Mouse (Mus musculus): ENCODE data around the gene Ehbp1l1. TPM values are rescaled to one million over a fixed set of nuclear protein-coding genes. Genes with fewer than 3 reads are reported as not detected.

Ehbp1l1 gene
- polyA plus RNA-seq (2014; fragmentation: Nextera tagmentation; extraction: Ambion mirVana): 12.4 and 14.3 TPM in 2 replicates

DNA sequence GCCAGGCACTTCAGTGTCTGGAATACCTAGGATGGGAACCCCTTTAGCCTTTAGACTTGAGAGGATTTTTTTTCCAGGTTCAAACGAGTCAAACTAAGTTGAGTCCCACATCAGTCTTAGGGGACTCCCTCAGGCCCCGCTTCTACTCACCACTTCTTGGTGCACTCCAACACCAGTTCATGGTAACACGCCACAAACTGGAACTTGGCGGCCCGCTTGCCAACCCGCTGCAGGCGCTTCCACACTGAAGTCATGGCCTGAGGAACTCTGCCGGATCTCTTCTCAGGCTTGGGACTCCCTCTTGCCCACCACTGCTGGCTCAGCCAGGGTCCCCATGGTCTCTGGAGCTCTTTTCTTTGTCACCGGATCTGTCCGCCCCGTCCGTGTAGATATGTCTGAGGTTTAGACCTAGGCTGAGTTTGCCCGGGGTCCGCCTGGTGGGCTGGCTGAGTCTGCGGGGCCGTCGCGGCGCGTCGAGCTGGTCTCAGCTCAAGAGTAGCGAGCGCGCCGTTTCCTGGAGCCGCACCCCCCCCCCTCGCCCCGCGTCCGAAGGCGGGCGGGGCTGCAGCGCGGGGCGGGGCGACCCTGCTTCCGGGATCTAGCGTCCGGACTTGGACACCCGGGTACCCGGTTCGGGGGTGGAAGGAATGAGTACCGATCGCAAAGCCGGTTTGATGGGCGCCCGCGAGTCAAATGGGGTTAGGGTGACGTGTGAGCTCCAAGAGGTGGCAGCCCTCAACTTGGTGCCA lies at the start of gene Ehbp1l1:
Gene Ehbp1l1, minus strand, starts transcription at position 551 of the 749 bp plus-strand sequence.
- DNase-seq: peak; percentile 47
- no peaks in the 10 kb centered on the region for H3K9me3 ChIP-seq (ENCODE audit: control insufficient read depth, low read length)
- WGBS: 13% methylated on average over 49 of the region's 49 CpGs
- no peak within 1 kb of the TSS for H3K27ac ChIP-seq (replicated peaks; ENCODE audit: low read depth, low read length)
- H3K4me1 ChIP-seq (ENCODE audit: control insufficient read depth, insufficient read depth, low read length): peaks cover 48% of the 10 kb centered on the region
- peaks cover 46% of the 10 kb centered on the region for H3K36me3 ChIP-seq (ENCODE audit: control insufficient read depth, insufficient read depth, low read length)
- H3K27me3 ChIP-seq (ENCODE audit: control insufficient read depth, insufficient read depth, low read length): no peaks in the 10 kb centered on the region
- peak within 1 kb of the TSS; percentile 99 for H3K4me3 ChIP-seq (replicated peaks; ENCODE audit: low read depth, low read length)
- peak within 1 kb of the TSS; percentile 54 for H3K9ac ChIP-seq (replicated peaks; ENCODE audit: low read length)
- no peak for ATAC-seq (ENCODE audit: low FRiP score, low TSS enrichment)
- peak within 1 kb of the TSS; percentile 100 for H3K4me2 ChIP-seq (ENCODE audit: low read length)

DNA sequence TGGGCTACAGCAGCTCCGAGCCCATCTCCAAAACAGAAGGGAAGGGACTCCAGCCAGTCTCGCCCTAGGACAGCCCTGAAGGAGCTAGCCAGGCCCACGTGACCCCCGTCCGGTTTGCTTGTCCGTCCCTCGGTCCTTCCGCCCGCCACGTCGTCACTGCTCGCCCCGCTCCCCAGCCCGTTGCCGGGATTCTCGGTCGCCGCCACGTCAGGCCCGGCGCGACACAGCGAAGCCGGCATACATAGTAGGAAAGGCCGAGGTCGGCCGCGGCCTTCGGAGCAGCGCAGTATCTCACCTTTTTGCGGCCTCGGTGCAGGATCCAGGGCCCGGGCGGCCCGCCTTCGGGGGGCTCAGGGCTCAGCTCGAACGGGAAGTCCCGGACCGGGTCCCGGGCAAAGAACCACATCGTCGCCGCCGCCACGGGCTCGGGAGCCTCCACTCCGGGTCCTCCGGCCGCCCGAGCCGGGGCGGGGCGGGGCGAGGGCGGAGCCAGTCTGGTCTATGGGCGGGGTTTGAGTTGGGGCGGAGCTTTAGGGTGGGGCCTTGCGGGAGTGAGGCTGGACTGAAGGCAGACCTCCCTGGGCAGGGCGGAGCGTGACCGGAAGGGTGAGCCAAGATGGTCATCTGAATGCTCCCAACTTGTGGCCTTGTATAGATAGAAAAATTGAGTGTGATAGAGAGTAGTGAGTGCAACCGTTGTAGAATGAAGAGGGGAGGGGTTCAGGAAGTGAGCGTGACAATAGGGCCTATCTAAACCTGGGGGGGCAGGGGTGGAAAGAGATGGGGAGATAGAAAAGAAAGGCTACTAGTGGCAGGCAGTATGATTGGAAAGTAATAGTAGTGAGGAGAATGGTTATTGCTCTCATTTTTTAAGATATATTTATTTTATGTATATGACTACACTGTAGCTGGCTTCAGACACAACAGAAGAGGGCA lies 45.1 kb upstream of the Ehbp1l1 start, which contains the start of gene Scyl1:
Gene Scyl1, minus strand, starts transcription at position 495 of the 936 bp plus-strand sequence.
- Histone ChIP-seq H3K9ac (replicated peaks; ENCODE audit: low read length) (peak within 1 kb of the TSS; percentile 82), H3K27me3 (ENCODE audit: control insufficient read depth, insufficient read depth, low read length) (no peaks in the 10 kb centered on the region), H3K9me3 (ENCODE audit: control insufficient read depth, low read length) (no peaks in the 10 kb centered on the region), H3K27ac (replicated peaks; ENCODE audit: low read depth, low read length) (peak within 1 kb of the TSS; percentile 81), H3K4me3 (replicated peaks; ENCODE audit: low read depth, low read length) (peak within 1 kb of the TSS; percentile 68), H3K36me3 (ENCODE audit: control insufficient read depth, insufficient read depth, low read length) (peaks cover 22% of the 10 kb centered on the region), H3K4me1 (ENCODE audit: control insufficient read depth, insufficient read depth, low read length) (peaks cover 12% of the 10 kb centered on the region), H3K4me2 (ENCODE audit: low read length) (peak within 1 kb of the TSS; percentile 89)
- peak; percentile 96 for ATAC-seq (ENCODE audit: low FRiP score, low TSS enrichment)
- WGBS: under 1% methylated on average over 64 of the region's 64 CpGs
- DNase-seq: peak; percentile 93

DNA sequence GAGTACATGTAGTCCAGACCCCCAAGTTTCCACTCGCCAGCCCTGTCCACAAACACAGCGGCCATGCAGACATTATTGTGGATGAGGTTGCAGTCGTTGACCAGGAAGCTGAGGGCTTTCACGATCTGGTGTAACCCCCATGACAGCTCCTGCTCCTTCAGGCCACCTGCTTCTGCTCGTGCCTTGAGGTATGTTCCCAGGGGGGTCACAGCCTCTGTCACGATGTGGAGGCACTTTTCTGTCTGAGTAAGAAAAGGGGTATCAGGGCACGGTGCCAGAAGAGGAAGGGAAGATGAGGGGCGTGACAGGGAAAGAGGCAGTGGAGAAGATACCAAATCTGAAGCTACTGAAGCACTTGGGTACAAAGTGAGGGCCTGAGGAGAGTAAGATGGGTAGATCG lies 44.2 kb upstream of the Ehbp1l1 start:
- ATAC-seq (ENCODE audit: low FRiP score, low TSS enrichment) (no peak), DNase-seq (no peak)
- Histone ChIP-seq H3K27ac (replicated peaks; ENCODE audit: low read depth, low read length) (peak overlapping the region; percentile 81), H3K9ac (replicated peaks; ENCODE audit: low read length) (peak overlapping the region; percentile 82), H3K4me1 (ENCODE audit: control insufficient read depth, insufficient read depth, low read length) (peaks cover 12% of the 10 kb centered on the region), H3K4me2 (ENCODE audit: low read length) (peak overlapping the region; percentile 89), H3K9me3 (ENCODE audit: control insufficient read depth, low read length) (no peaks in the 10 kb centered on the region), H3K27me3 (ENCODE audit: control insufficient read depth, insufficient read depth, low read length) (no peaks in the 10 kb centered on the region), H3K4me3 (replicated peaks; ENCODE audit: low read depth, low read length) (peak overlapping the region; percentile 68), H3K36me3 (ENCODE audit: control insufficient read depth, insufficient read depth, low read length) (peaks cover 30% of the 10 kb centered on the region)
- 48% methylated on average over 9 of the region's 9 CpGs for WGBS

DNA sequence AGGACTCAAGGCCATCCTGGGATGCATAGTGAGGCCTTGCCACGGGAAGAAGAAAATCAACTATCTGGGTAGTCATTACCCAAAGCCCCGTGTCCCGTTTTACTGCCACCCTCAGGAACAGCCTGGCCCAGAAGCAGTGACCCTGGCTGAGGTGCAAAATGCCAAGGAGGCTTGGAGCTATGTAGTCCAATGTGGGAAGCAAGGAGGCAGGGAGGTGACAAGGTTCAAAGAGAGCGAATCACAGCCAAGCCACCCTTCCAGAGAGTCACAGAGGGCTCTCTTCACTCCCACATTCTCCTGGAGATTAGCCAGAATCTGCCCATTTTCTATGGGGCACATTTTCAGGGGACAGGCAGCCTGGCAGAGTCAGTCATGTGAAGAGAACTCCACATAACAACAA lies 41.2 kb upstream of the Ehbp1l1 start:
- Histone ChIP-seq H3K9ac (replicated peaks; ENCODE audit: low read length) (no peak overlapping the region), H3K27ac (replicated peaks; ENCODE audit: low read depth, low read length) (no peak overlapping the region), H3K27me3 (ENCODE audit: control insufficient read depth, insufficient read depth, low read length) (no peaks in the 10 kb centered on the region), H3K4me3 (replicated peaks; ENCODE audit: low read depth, low read length) (no peak overlapping the region), H3K36me3 (ENCODE audit: control insufficient read depth, insufficient read depth, low read length) (peaks cover 58% of the 10 kb centered on the region), H3K4me1 (ENCODE audit: control insufficient read depth, insufficient read depth, low read length) (peaks cover 12% of the 10 kb centered on the region), H3K9me3 (ENCODE audit: control insufficient read depth, low read length) (no peaks in the 10 kb centered on the region), H3K4me2 (ENCODE audit: low read length) (no peak overlapping the region)
- ATAC-seq (ENCODE audit: low FRiP score, low TSS enrichment): no peak
- 88% methylated on average over 4 of the region's 4 CpGs for WGBS
- no peak for DNase-seq

DNA sequence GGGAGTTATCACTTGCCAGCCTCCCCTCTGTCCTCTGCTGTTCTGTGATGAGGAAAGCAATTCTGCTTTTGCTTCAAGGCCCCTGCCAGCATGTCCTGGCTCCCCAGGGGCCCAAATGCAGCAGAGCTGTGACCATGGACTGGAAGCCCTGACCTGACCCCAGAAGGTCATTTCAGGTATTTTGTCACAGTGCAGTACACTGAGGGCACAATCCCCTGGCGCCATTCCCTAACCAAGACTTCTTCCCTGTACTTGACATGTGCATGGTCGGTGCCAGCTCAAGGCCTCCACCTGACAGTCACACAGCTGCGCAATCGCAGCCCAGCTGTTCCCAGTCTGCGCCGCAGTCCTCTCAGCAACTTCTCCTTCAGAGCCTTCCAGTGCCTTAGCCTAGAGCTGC lies 37.0 kb upstream of the Ehbp1l1 start:
- H3K27ac ChIP-seq (replicated peaks; ENCODE audit: low read depth, low read length): no peak overlapping the region
- H3K4me2 ChIP-seq (ENCODE audit: low read length): no peak overlapping the region
- peaks cover 96% of the 10 kb centered on the region for H3K36me3 ChIP-seq (ENCODE audit: control insufficient read depth, insufficient read depth, low read length)
- no peaks in the 10 kb centered on the region for H3K9me3 ChIP-seq (ENCODE audit: control insufficient read depth, low read length)
- ATAC-seq (ENCODE audit: low FRiP score, low TSS enrichment) (no peak), DNase-seq (no peak)
- H3K9ac ChIP-seq (replicated peaks; ENCODE audit: low read length): no peak overlapping the region
- H3K27me3 ChIP-seq (ENCODE audit: control insufficient read depth, insufficient read depth, low read length): peaks cover 3% of the 10 kb centered on the region
- no peak overlapping the region for H3K4me3 ChIP-seq (replicated peaks; ENCODE audit: low read depth, low read length)
- H3K4me1 ChIP-seq (ENCODE audit: control insufficient read depth, insufficient read depth, low read length): no peaks in the 10 kb centered on the region
- WGBS: 97% methylated on average over 6 of the region's 6 CpGs

- no peak overlapping the region for H3K9ac ChIP-seq (replicated peaks; ENCODE audit: low read length)
- H3K4me3 ChIP-seq (replicated peaks; ENCODE audit: low read depth, low read length): no peak overlapping the region
- peaks cover 7% of the 10 kb centered on the region; the same call in 1 of the 2 replicates for H3K4me1 ChIP-seq (ENCODE audit: control insufficient read depth, insufficient read depth, low read length)
- DNase-seq (no peak), ATAC-seq (ENCODE audit: low FRiP score, low TSS enrichment) (no peak)
- H3K4me2 ChIP-seq (ENCODE audit: low read length): no peak overlapping the region
- 91% methylated on average over 14 of the region's 14 CpGs for WGBS
- H3K9me3 ChIP-seq (ENCODE audit: control insufficient read depth, low read length): no peaks in the 10 kb centered on the region
- peaks cover 26% of the 10 kb centered on the region for H3K27me3 ChIP-seq (ENCODE audit: control insufficient read depth, insufficient read depth, low read length)
- peaks cover 66% of the 10 kb centered on the region for H3K36me3 ChIP-seq (ENCODE audit: control insufficient read depth, insufficient read depth, low read length)
- H3K27ac ChIP-seq (replicated peaks; ENCODE audit: low read depth, low read length): no peak overlapping the region
These were observed 32.8 kb upstream of the Ehbp1l1 start for GRCm38 (mm10) chr19:5758878-5759403.

DNA sequence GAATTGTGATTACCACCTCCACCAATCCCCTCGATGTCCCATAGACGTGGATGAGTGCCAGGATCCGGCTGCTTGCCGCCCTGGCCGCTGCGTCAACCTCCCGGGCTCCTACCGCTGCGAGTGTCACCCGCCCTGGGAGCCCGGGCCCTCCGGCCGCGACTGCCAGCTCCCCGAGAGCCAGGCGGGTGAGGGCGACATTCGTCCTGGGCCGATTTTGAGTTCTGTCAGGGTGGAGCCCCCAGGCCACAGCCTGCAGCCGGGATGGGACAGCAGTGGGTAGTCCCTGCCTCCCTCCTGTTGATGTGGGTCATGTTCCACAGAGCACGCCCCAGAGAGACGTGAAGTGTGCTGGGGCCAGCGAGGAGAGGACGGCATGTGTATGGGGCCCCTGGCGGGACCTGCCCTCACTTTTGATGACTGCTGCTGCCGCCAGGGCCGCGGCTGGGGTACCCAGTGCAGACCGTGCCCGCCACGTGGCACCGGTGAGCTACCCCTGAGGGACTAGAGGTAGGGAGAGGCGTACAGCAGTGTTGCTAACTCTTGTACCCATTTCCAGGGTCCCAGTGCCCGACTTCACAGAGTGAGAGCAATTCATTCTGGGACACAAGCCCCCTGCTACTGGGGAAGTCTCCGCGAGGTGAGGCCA lies 31.0 kb upstream of the Ehbp1l1 start:
- Histone ChIP-seq H3K27ac (replicated peaks; ENCODE audit: low read depth, low read length) (no peak overlapping the region), H3K27me3 (ENCODE audit: control insufficient read depth, insufficient read depth, low read length) (peaks cover 31% of the 10 kb centered on the region), H3K9ac (replicated peaks; ENCODE audit: low read length) (no peak overlapping the region), H3K4me1 (ENCODE audit: control insufficient read depth, insufficient read depth, low read length) (peaks cover 7% of the 10 kb centered on the region; the same call in 1 of the 2 replicates), H3K9me3 (ENCODE audit: control insufficient read depth, low read length) (no peaks in the 10 kb centered on the region), H3K4me3 (replicated peaks; ENCODE audit: low read depth, low read length) (0 out of 2 replicates have a peak overlapping the region, but pooled peaks have one; percentile 12), H3K4me2 (ENCODE audit: low read length) (peak overlapping the region; percentile 33), H3K36me3 (ENCODE audit: control insufficient read depth, insufficient read depth, low read length) (peaks cover 51% of the 10 kb centered on the region)
- WGBS: 13% methylated on average over 36 of the region's 36 CpGs
- DNase-seq (peak; percentile 44), ATAC-seq (ENCODE audit: low FRiP score, low TSS enrichment) (no peak; the same call in 1 of the 2 replicates)

All from midbrain, embryonic 14.5 days (tissue).